Mouse (Mus musculus) embryonic facial prominence, embryonic 11.5 days (tissue): ENCODE measurements around the gene Tssk1. TPM values are rescaled to one million over a fixed set of nuclear protein-coding genes. Genes with fewer than 3 reads are reported as not detected.
A peak's percentile ranks its signal among the peaks of the same experiment; 100 is the strongest.

Experiments used
- ATAC-seq: fragments of 200-750 bp; cut with Nextera tagmentation; replicated peaks from 2 replicates; pipeline ENCODE4 v1.8.0; 2017; ENCODE audit warnings: low read depth; ENCODE audit not compliant: insufficient number of reproducible peaks, low FRiP score, low TSS enrichment
- DNase-seq: peaks from one replicate; pipeline ENCODE4 v3.0.0-alpha.2; 2015; ENCODE audit warnings: low spot score
- H3K27ac ChIP-seq: fragments of 300-500 bp; sonication (generic); replicated peaks from 2 replicates; pipeline ENCODE4 v1.5.1; 2014; ENCODE audit warnings: mild to moderate bottlenecking, low read depth, low read length, control low read depth
- H3K27me3 ChIP-seq: fragments of 300-500 bp; sonication (generic); 2 replicates; pipeline ENCODE4 v1.6.1; 2014; ENCODE audit warnings: mild to moderate bottlenecking, low read length, moderate library complexity, mixed read lengths; ENCODE audit not compliant: control insufficient read depth, insufficient read depth
- H3K36me3 ChIP-seq: fragments of 300-500 bp; sonication (generic); replicated peaks from 2 replicates; pipeline ENCODE4 v1.6.1; 2014; ENCODE audit warnings: low read depth, mild to moderate bottlenecking, low read length, moderate library complexity, mixed read lengths; ENCODE audit not compliant: control insufficient read depth, insufficient read depth
- H3K4me1 ChIP-seq: fragments of 300-500 bp; sonication (generic); 2 replicates; pipeline ENCODE4 v1.6.1; 2014; ENCODE audit warnings: low read length, mixed read lengths; ENCODE audit not compliant: control insufficient read depth, insufficient read depth
- H3K4me2 ChIP-seq: fragments of 300-500 bp; sonication (generic); 2 replicates; pipeline ENCODE4 v1.6.1; 2014; ENCODE audit warnings: low read depth, mild to moderate bottlenecking, control low read depth, low read length, moderate library complexity
- H3K4me3 ChIP-seq: fragments of 300-500 bp; sonication (generic); 2 replicates; pipeline ENCODE4 v1.5.1; 2014; ENCODE audit warnings: low read depth, low read length, control low read depth
- H3K9ac ChIP-seq: fragments of 300-500 bp; sonication (generic); replicated peaks from 2 replicates; pipeline ENCODE4 v1.6.1; 2014; ENCODE audit warnings: mild to moderate bottlenecking, control low read depth, low read length
- H3K9me3 ChIP-seq: fragments of 300-500 bp; sonication (generic); replicated peaks from 2 replicates; pipeline ENCODE4 v1.6.1; 2016; ENCODE audit warnings: mild to moderate bottlenecking, low read length, inconsistent platforms, mixed read lengths; ENCODE audit not compliant: control insufficient read depth
- WGBS: fragments of 180-500 bp; shearing (Covaris S2); extraction: QIAGEN DNeasy Blood & Tissue Kit; methylation state at CpG from one replicate; pipeline ENCODE4 v1.1.7; 2014; 5-methylcytosine and 5-hydroxymethylcytosine counted together
- polyA plus RNA-seq: library from polyadenylated mRNA; unstranded; fragments of >200 nt; fragmentation: Nextera tagmentation; extraction: Ambion mirVana; gene quantifications from 2 replicates; pipeline ENCODE4 v1.2.1, GENCODE M21; 2014

Tssk1 gene
- polyA plus RNA-seq, 1 experiment from 2014 or later = not detected

GRCm38 (mm10) chr16:17898462-17898861 lies 4.4 kb downstream of the Tssk1 start, which contains the start of the genes Dgcr2 and Tssk2:
Gene Dgcr2 (minus strand): TSS chr16:17898562.
Gene Tssk2 (plus strand): TSS chr16:17898637.
- Histone ChIP-seq H3K9me3 (no peaks in the 10 kb centered on the region), H3K36me3 (peaks cover 9% of the 10 kb centered on the region), H3K27ac (no peak within 1 kb of the TSS), H3K4me2 (no peak within 1 kb of the TSS), H3K9ac (no peak within 1 kb of the TSS), H3K27me3 (no peaks in the 10 kb centered on the region), H3K4me3 (no peak within 1 kb of the TSS), H3K4me1 (no peaks in the 10 kb centered on the region)
- 91% methylated on average over 14 of the region's 14 CpGs for WGBS
- no peak for ATAC-seq
- DNase-seq = no peak

- no peaks in the 10 kb centered on the region for H3K9me3 ChIP-seq
Observed at GRCm38 (mm10) chr16:17911052-17911595, 17.1 kb downstream of the Tssk1 start, which contains the start of gene Ess2. Gene Ess2 (minus strand): TSS chr16:17911348.

GRCm38 (mm10) chr16:17914307-17915249 lies 20.6 kb downstream of the Tssk1 start, which contains the start of gene Gsc2:
Gene Gsc2 (minus strand): TSS chr16:17915059.
- Histone ChIP-seq H3K27me3 (peaks cover 45% of the 10 kb centered on the region), H3K9ac (peak within 1 kb of the TSS; percentile 39; the same call in 1 of the 2 replicates), H3K4me2 (peak within 1 kb of the TSS; percentile 61), H3K27ac (no peak within 1 kb of the TSS), H3K9me3 (no peaks in the 10 kb centered on the region), H3K36me3 (no peaks in the 10 kb centered on the region), H3K4me1 (no peaks in the 10 kb centered on the region; the same call in none of the 2 replicates), H3K4me3 (peak within 1 kb of the TSS; percentile 32)
- DNase-seq (peak; percentile 39), ATAC-seq (no peak)
- WGBS = under 1% methylated on average over 100 of the region's 106 CpGs

More at GRCm38 (mm10) chr16:17911052-17911595, 17.1 kb downstream of the Tssk1 start, which contains the start of gene Ess2:
- Histone ChIP-seq H3K27ac (no peak within 1 kb of the TSS), H3K4me3 (peak within 1 kb of the TSS; percentile 68), H3K4me2 (peak within 1 kb of the TSS; percentile 83), H3K36me3 (peaks cover 11% of the 10 kb centered on the region), H3K27me3 (peaks cover 41% of the 10 kb centered on the region), H3K9ac (peak within 1 kb of the TSS; percentile 72), H3K4me1 (no peaks in the 10 kb centered on the region; the same call in none of the 2 replicates)
- ATAC-seq (peak; percentile 85), DNase-seq (peak; percentile 99)
- WGBS = 0% methylated on average over 35 of the region's 35 CpGs

GRCm38 (mm10) chr16:17920586-17920985 lies 26.6 kb downstream of the Tssk1 start:
- peak overlapping the region; percentile 60 for H3K9ac ChIP-seq
- peaks cover 14% of the 10 kb centered on the region for H3K27me3 ChIP-seq
- no peak overlapping the region for H3K27ac ChIP-seq
- H3K9me3 ChIP-seq = no peaks in the 10 kb centered on the region
- no peaks in the 10 kb centered on the region; the same call in 1 of the 2 replicates for H3K4me1 ChIP-seq
- peaks cover 3% of the 10 kb centered on the region; the same call in 1 of the 2 replicates for H3K36me3 ChIP-seq
- no peak for DNase-seq
- no peak overlapping the region for H3K4me3 ChIP-seq
- H3K4me2 ChIP-seq = no peak overlapping the region
- 6% methylated on average over 20 of the region's 20 CpGs for WGBS
- ATAC-seq = no peak

- Histone ChIP-seq H3K4me3 (peak overlapping the region; percentile 81), H3K27me3 (peaks cover 7% of the 10 kb centered on the region; the same call in 1 of the 2 replicates), H3K27ac (peak overlapping the region; percentile 53), H3K9me3 (no peaks in the 10 kb centered on the region), H3K4me1 (no peaks in the 10 kb centered on the region; the same call in 1 of the 2 replicates), H3K36me3 (peaks cover 3% of the 10 kb centered on the region; the same call in 1 of the 2 replicates), H3K9ac (peak overlapping the region; percentile 89), H3K4me2 (peak overlapping the region; percentile 94)
- whole genome bisulfite sequencing = 2% methylated on average over 47 of the region's 47 CpGs
- peak; percentile 99 for DNase-seq
- ATAC-seq = peak; percentile 94
Observed at GRCm38 (mm10) chr16:17921325-17922162, 27.5 kb downstream of the Tssk1 start.

- peak overlapping the region; percentile 81 for H3K4me3 ChIP-seq
Observed at GRCm38 (mm10) chr16:17922163-17922538, 28.1 kb downstream of the Tssk1 start.

More at GRCm38 (mm10) chr16:17922163-17922538, 28.1 kb downstream of the Tssk1 start:
- ATAC-seq (peak; percentile 14; the same call in 1 of the 2 replicates), DNase-seq (no peak)
- H3K36me3 ChIP-seq = peaks cover 3% of the 10 kb centered on the region; the same call in 1 of the 2 replicates
- WGBS = under 1% methylated on average over 14 of the region's 14 CpGs
- no peaks in the 10 kb centered on the region; the same call in 1 of the 2 replicates for H3K4me1 ChIP-seq
- peak overlapping the region; percentile 94 for H3K4me2 ChIP-seq
- peaks cover 5% of the 10 kb centered on the region; the same call in 1 of the 2 replicates for H3K27me3 ChIP-seq
- H3K9ac ChIP-seq = peak overlapping the region; percentile 89
- no peaks in the 10 kb centered on the region for H3K9me3 ChIP-seq
- no peak overlapping the region; the same call in 1 of the 2 replicates for H3K27ac ChIP-seq
